Mouse (Mus musculus): Measurements from ENCODE around the gene Rhoq.

The Rhoq gene

DNA sequence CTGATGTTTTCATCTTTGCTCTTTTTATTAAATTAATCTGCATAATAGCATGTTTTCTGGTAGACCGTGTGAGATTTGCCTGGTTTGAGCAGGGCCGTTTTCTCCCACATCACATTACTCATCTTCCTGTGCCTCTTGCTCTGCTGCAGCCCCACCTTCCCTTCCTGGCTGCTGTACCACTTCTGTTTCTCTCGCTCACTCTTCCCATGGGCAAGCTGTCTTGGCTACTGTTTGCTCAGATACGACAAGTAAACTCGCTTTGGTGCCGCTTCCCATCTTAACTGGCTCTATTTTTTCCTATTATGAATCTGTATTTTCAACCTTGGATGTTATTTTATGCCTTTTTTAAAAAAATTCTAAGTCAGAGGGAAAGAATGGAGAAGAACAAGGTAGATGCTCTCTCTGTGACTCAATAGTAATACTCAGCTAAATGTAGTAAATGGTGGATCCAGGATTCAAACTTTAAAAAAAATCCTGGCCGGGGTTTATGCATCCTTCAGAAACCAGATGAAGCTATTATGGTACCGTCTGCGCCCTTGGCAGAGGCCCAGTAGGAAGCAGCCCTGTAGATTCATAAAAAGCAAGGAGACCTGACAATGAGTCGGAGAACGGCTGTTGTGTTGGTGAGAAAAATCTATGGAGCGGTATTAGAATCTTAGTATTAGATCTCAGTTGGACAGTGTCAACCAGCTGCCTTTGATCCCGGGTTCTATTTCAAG, 48.6 kb downstream of the Rhoq start:
- DNase-seq, result peak; percentile 75

DNA sequence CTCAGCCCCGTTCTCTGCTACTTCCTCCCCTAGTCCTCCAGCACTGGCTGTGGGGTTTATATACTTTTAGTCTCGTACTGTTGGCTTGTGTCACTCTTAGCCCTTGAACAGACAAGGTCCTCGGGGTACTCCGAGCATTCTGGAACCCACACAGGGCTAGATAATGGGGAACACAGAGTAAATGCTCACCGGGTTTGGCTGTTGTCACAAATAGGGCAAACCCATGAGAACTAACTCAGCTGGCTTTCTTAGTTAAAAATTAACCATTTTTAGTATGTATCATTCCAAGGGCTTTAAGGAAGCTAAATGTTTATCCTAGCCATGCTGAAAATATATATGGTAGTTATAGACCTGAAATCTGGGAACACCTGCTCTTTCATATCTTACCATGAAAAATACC, 56.8 kb downstream of the Rhoq start:
- DNase-seq, result no peak

DNA sequence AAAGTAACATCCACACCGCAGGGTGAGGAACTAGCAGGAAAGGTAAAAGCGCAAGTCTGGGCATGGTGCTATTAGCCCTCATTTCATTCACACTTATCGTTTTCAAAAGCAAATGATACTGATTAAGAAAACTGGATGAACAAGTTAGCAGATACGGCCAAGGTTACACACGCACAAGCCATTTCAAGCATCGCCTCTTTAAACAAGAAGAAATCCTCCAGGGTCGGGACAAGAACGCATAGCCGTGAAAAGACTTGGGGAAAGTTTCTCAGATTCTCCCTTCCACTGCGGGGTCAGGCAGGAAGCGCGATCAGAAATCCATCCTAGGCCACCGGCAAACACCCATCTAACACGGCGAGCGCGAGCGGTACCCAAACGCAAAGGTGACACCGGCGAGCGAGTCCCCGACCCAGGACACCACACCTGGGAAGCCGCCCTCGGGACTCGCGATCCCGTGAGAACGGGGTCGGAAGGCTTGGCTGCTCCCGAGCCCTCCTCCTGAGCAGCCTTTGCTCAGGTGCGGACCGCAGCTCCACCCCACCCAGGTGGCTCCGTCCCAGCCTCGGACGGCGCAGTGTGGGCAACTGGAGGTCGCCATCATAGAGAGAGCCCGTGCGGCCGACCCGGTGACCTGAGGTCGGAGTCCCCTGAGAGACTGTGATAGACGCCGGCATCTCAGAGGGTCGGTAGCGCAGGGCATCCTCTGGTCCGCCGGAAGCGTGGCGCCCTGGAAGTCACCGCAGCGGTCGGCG, 61.8 kb downstream of the Rhoq start:
- no peak for DNase-seq

DNA sequence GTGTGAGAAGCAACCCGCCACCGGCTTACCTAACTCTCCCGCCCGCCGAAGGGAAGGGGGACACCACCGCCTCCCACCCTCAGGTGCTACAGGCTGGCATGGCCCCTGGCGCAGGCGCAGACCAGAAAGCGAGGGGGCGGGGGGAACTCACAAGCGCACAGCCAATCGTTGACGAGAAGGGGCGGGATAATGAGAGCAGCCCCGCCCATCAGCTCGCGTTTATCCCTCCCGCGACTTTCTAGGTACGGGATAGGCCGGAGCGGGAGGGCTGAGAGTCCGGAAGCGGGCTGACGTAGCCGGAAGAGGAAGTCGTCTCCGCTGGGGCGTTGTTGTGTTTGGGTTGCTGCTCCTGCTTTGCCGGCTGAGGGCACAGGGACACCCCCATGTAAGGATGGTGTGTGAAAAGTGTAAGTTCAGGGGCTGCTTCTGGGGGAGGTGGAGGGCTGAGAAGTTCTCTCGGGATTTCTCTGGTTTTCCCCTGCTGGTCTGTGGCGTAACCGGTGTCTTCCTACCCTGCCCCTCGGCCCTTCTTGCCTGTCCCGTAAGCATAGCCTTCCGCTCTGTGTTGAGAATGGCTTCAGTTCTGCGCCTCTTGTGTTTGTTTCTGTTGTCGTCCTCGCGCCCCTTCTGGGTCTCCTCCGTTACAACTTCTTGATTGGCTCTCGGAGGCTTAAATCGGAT, 62.5 kb downstream of the Rhoq start, which contains the start of the genes Pigf and Cript:
Gene Pigf (minus strand): TSS at position 138 of the 681 bp plus-strand sequence.
Gene Cript (plus strand): TSS at position 282 of the 681 bp plus-strand sequence.
- DNase-seq, result peak; percentile 99

- DNase-seq, result no peak
These were observed 73.5 kb downstream of the Rhoq start for GRCm38 (mm10) chr17:87036141-87037073.

DNA sequence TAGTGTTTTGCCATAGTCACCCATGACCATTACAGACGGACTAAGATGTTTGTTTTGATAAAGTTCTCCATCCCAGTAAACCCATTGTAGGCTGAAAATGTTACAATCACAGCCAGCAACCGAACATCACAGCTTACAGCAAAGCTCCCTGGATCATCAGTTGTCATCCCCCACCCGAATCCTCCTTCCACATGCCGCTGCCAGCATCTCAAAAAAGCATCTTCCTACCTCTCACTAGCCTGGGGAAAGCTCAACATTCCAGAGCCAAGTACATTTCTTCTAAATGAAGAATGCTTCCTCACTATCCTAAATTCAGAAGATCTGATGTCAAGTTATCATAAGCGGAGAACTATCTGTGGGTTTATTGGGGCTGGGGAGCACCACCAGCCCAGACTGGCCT, 75.6 kb downstream of the Rhoq start:
- DNase-seq, result no peak

- DNase-seq, result no peak
These were observed 78.9 kb downstream of the Rhoq start for GRCm38 (mm10) chr17:87041739-87042138.

DNA sequence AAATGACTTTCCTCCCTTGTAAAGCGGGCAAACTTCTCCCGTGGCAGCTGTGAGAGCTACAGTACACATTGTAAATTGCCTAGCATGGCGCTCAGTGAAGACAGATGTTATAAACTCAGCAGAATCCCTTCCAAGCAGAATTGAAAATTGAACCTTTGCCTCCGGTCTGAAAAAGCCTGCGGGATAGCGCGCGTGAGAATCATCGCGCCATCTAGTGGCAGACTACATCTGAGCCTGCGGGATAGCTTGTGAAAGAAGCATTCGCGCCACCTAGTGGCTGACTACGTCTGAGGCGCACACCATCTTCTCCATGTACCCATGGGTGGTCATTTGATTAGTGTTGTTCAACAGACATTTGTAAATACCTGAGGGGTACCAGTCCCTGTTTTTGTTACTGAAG, 81.5 kb downstream of the Rhoq start:
- DNase-seq, result peak; percentile 87

DNA sequence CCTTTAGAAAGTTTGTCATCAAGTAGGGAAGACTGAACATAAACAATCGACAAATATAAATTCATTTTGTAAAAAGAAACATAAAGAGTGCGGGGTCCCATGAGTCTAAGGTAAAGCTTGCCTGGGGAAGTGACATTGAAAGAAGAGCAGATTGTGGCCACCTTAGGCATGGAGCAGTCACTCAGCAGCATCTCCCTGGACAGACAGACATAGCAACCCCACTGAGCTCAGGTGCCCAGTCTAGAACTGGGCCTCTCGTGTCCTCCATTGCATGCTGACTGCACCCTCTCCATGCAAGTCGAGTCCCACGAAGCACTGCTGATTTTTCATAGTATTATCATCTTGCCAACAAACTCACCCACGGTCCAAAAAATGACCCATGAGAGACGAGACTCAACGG, 81.9 kb downstream of the Rhoq start:
- no peak for DNase-seq

All from cerebellum, adult 8-10 months (tissue).